Mouse (Mus musculus) hindbrain, embryonic 16.5 days (tissue): ENCODE results near the gene Cd81. TPM values are rescaled to one million over a fixed set of nuclear protein-coding genes. Genes with fewer than 3 reads are reported as not detected.

ENCODE experiments used
- ATAC-seq: fragments of 200-750 bp; cut with Nextera tagmentation; 2 replicates; pipeline ENCODE4 v1.8.0; 2017; ENCODE audit warnings: moderate TSS enrichment, moderate library complexity
- H3K27ac ChIP-seq: fragments of 300-500 bp; sonication (generic); 2 replicates; pipeline ENCODE4 v1.5.1; 2014; ENCODE audit warnings: low read depth, mild to moderate bottlenecking, control low read depth, low read length, moderate library complexity
- H3K27me3 ChIP-seq: fragments of 300-500 bp; sonication (generic); replicated peaks from 2 replicates; pipeline ENCODE4 v1.6.1; 2014; ENCODE audit warnings: low read length; ENCODE audit not compliant: control insufficient read depth, insufficient read depth
- H3K36me3 ChIP-seq: fragments of 300-500 bp; sonication (generic); 2 replicates; pipeline ENCODE4 v1.6.1; 2014; ENCODE audit warnings: mild to moderate bottlenecking, low read length, moderate library complexity, mixed read lengths; ENCODE audit not compliant: control insufficient read depth, insufficient read depth
- H3K4me1 ChIP-seq: fragments of 300-500 bp; sonication (generic); 2 replicates; pipeline ENCODE4 v1.6.1; 2014; ENCODE audit warnings: low read depth, low read length; ENCODE audit not compliant: control insufficient read depth, insufficient read depth
- H3K4me2 ChIP-seq: fragments of 300-500 bp; sonication (generic); 2 replicates; pipeline ENCODE4 v1.6.1; 2014; ENCODE audit warnings: mild to moderate bottlenecking, low read length, control low read depth, moderate library complexity
- H3K4me3 ChIP-seq: fragments of 300-500 bp; sonication (generic); 2 replicates; pipeline ENCODE4 v1.5.1; 2014; ENCODE audit warnings: mild to moderate bottlenecking, low read length, control low read depth, moderate library complexity
- H3K9ac ChIP-seq: fragments of 300-500 bp; sonication (generic); 2 replicates; pipeline ENCODE4 v1.6.1; 2014; ENCODE audit warnings: low read depth, mild to moderate bottlenecking, control low read depth, low read length, moderate library complexity
- H3K9me3 ChIP-seq: fragments of 300-500 bp; sonication (generic); 2 replicates; pipeline ENCODE4 v1.6.1; 2014; ENCODE audit warnings: mild to moderate bottlenecking, low read length, moderate library complexity; ENCODE audit not compliant: control insufficient read depth
- WGBS: fragments of 180-500 bp; shearing (Covaris S2); extraction: QIAGEN DNeasy Blood & Tissue Kit; methylation state at CpG from one replicate; pipeline ENCODE4 v1.1.7; 2014; 5-methylcytosine and 5-hydroxymethylcytosine counted together
- polyA plus RNA-seq: library from polyadenylated mRNA; unstranded; fragments of >200 nt; fragmentation: Nextera tagmentation; extraction: Ambion mirVana; gene quantifications from 2 replicates; pipeline ENCODE4 v1.2.1, GENCODE M21; 2015

Cd81 gene
- polyA plus RNA-seq, 1 experiment from 2014 or later: 585 TPM

DNA sequence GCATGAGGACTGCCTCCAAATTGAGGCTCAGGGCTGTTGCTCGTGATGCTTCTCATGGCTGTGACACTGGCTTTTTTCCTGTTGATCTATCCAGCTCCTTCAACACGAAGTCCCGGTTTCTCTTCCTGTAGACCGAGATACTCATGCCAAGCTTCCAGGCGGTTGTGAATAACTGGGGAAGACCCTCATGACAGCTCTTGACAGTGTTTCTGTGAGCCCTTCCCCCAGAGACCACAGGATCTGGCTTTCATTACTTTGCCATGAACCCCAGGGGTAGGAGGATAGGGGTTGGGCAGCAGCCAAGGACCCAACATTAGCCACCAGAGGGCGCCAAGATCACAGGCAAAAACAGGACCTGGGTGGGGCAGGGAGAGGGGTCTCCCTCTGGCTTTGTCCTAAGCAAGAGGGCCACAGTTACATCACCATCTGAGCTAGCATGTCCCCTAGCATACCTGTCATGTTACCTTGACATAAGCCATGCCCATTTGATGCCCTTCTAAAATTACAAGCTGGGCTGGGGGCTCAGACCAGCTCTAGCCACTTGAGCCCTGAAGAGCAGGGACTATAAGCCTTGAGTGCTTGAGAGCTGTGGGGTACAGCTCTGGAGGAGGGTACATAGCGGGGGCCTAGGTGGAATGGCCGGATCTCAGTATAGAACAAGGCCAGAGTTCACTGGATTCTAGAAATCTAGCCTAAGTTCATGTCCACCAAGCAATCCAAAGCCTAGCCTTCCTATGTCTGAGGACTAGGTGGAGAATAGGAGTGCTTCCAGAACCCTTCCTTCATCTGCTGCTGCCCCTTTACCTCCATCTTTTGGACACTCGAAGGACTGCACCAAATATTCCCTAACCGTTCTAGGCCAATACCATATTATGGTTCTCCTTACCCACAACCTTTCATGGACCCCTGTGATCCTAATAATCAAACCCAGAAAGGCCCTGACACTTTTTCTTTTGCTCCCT, 42.3 kb downstream of the Cd81 start, which contains the start of gene Trpm5:
Trpm5 (minus strand) TSS at position 51 of the 962 bp plus-strand sequence.
- no peak within 1 kb of the TSS for H3K9ac ChIP-seq
- H3K36me3 ChIP-seq: no peaks in the 10 kb centered on the region
- no peak for ATAC-seq
- no peak within 1 kb of the TSS for H3K4me3 ChIP-seq
- H3K9me3 ChIP-seq: no peaks in the 10 kb centered on the region
- H3K4me1 ChIP-seq: no peaks in the 10 kb centered on the region
- no peak within 1 kb of the TSS for H3K4me2 ChIP-seq
- WGBS: 55% methylated on average over 10 of the region's 10 CpGs
- H3K27me3 ChIP-seq: no peaks in the 10 kb centered on the region
- no peak within 1 kb of the TSS for H3K27ac ChIP-seq

- no peaks in the 10 kb centered on the region for H3K27me3 ChIP-seq
- H3K4me1 ChIP-seq: no peaks in the 10 kb centered on the region
- ATAC-seq: no peak
- no peak overlapping the region for H3K9ac ChIP-seq
- no peak overlapping the region for H3K4me2 ChIP-seq
- no peaks in the 10 kb centered on the region for H3K36me3 ChIP-seq
- no peak overlapping the region for H3K27ac ChIP-seq
- no peaks in the 10 kb centered on the region for H3K9me3 ChIP-seq
- H3K4me3 ChIP-seq: no peak overlapping the region
- 41% methylated on average over 1 of the region's 1 CpGs for WGBS
Observed at GRCm38 (mm10) chr7:143095554-143095907, 43.0 kb downstream of the Cd81 start.

- 77% methylated on average over 4 of the region's 4 CpGs for WGBS
- H3K27me3 ChIP-seq: peaks cover under 1% of the 10 kb centered on the region
- H3K4me2 ChIP-seq: no peak overlapping the region
- no peak overlapping the region for H3K4me3 ChIP-seq
- H3K36me3 ChIP-seq: no peaks in the 10 kb centered on the region
- no peak overlapping the region for H3K27ac ChIP-seq
- no peaks in the 10 kb centered on the region for H3K9me3 ChIP-seq
- ATAC-seq: no peak
- H3K4me1 ChIP-seq: no peaks in the 10 kb centered on the region
- H3K9ac ChIP-seq: no peak overlapping the region
Observed at GRCm38 (mm10) chr7:143100759-143101158, 48.2 kb downstream of the Cd81 start.

- 60% methylated on average over 11 of the region's 11 CpGs for WGBS
- H3K4me3 ChIP-seq: no peak overlapping the region
- no peak overlapping the region for H3K27ac ChIP-seq
- H3K9me3 ChIP-seq: no peaks in the 10 kb centered on the region
- H3K27me3 ChIP-seq: peaks cover 32% of the 10 kb centered on the region
- H3K4me2 ChIP-seq: no peak overlapping the region
- H3K36me3 ChIP-seq: no peaks in the 10 kb centered on the region
- no peak for ATAC-seq
- peaks cover 8% of the 10 kb centered on the region; the same call in 1 of the 2 replicates for H3K4me1 ChIP-seq
- H3K9ac ChIP-seq: no peak overlapping the region
Observed at GRCm38 (mm10) chr7:143105258-143105897, 52.8 kb downstream of the Cd81 start.

- no peak within 1 kb of the TSS for H3K27ac ChIP-seq
- H3K9ac ChIP-seq: no peak within 1 kb of the TSS
- peak within 1 kb of the TSS; percentile 62 for H3K4me2 ChIP-seq
- H3K27me3 ChIP-seq: peaks cover 32% of the 10 kb centered on the region
- peak within 1 kb of the TSS; percentile 38 for H3K4me3 ChIP-seq
- peaks cover 8% of the 10 kb centered on the region; the same call in 1 of the 2 replicates for H3K4me1 ChIP-seq
- ATAC-seq: no peak
- H3K36me3 ChIP-seq: no peaks in the 10 kb centered on the region
- 80% methylated on average over 4 of the region's 4 CpGs for WGBS
- no peaks in the 10 kb centered on the region for H3K9me3 ChIP-seq
Observed at GRCm38 (mm10) chr7:143106062-143106461, 53.5 kb downstream of the Cd81 start, which contains the start of gene Kcnq1. Gene Kcnq1 (plus strand): TSS chr7:143106362.

DNA sequence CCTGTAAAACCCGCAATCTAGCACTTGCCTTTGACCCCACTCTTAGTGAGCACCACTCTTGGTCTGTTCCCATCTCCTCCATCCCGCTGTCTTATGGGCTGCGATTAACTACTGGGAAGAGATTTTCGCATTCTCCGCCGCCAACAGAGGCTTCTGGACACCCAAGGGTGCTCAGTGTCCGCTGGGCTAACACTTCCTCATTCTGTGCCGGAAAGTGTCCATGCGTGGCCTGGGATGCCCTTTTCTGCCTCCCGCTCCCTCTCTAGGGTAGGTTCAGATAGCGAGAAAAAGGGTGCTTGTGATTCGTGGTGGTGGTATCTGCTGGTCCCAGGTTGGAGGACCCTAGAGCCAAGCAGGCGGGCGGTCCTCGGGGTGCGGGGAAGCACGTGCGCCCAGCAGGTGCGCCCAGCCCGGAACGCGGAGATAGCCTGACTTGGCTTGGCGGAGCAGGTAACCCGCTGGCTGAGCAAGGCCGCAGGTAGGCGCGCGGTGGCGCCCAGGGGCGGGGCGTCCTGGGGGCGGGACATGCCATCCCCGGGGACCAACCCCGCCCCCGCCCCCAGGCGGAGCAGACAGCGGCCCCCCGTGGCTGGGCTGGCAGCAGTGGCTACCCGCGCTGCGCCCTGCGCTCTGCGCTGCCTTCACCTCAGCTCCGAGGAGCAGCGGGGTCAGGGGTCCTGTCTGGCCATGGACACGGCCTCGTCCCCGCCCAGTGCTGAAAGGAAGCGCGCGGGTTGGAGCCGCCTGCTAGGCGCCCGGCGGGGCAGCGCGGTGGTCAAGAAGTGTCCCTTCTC, 54.3 kb downstream of the Cd81 start:
- H3K4me1 ChIP-seq: peaks cover 8% of the 10 kb centered on the region; the same call in 1 of the 2 replicates
- 9% methylated on average over 50 of the region's 57 CpGs for WGBS
- H3K27me3 ChIP-seq: peaks cover 32% of the 10 kb centered on the region
- no peak for ATAC-seq
- H3K9ac ChIP-seq: no peak overlapping the region
- no peaks in the 10 kb centered on the region for H3K36me3 ChIP-seq
- peak overlapping the region; percentile 38 for H3K4me3 ChIP-seq
- no peaks in the 10 kb centered on the region for H3K9me3 ChIP-seq
- H3K4me2 ChIP-seq: peak overlapping the region; percentile 62
- no peak overlapping the region for H3K27ac ChIP-seq

DNA sequence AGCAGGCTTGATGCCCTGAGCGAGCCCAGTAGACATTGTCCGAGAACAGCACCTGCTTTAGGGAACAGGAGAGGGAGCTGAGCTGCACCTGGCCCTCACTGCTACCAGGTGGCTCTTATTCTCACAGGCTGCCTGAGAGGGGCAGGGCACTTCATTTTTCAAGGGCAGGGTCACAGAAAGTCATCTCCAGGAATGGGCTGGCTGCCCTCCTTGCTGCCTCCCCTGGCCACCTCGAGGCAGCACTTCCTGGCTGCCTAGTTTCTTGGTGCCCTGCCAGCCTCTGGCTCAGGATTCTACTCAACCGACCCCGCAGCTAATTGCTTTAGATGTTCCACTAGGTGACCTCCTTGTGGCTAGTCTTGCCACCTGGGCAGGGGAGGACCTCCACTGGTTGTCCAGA, 55.7 kb downstream of the Cd81 start:
- no peak overlapping the region for H3K4me2 ChIP-seq
- H3K27me3 ChIP-seq: peaks cover 32% of the 10 kb centered on the region
- no peak overlapping the region for H3K27ac ChIP-seq
- WGBS: 41% methylated on average over 5 of the region's 5 CpGs
- H3K9ac ChIP-seq: no peak overlapping the region
- no peak overlapping the region for H3K4me3 ChIP-seq
- no peaks in the 10 kb centered on the region for H3K9me3 ChIP-seq
- no peak for ATAC-seq
- H3K4me1 ChIP-seq: peaks cover 8% of the 10 kb centered on the region; the same call in 1 of the 2 replicates
- no peaks in the 10 kb centered on the region for H3K36me3 ChIP-seq

DNA sequence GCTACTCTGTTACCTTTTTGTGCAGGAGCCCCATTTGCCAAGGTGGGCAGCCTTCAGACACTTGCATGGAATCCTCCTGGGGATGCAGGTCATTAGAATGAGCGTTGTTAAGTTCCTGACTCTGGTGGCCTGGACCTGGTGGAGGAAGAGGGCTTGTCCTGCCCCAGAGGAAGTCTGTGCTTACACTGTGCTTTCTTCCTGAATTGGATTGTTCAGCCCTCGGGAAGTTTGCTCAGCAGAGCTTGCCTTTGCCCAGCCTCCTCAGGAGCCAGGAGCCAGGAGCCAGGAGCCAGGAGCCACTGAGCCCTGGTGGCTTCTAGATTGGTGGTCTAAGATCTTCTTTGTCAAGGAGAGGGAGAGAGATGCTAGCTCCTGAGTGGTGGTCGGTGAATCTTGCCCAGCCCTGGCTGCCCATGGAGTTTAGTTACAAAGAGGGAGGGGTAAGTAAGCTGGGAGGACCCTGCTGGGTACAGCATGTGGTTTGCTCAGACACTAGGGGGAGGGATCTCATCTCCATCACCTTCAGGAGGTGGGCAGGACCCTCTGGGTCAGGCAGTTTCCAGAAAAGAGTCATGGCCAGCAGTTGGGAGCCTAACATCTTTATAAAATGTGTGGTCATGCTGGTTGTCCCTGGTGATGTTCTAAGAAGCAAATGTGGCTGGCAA, 56.6 kb downstream of the Cd81 start:
- no peak for ATAC-seq
- Histone ChIP-seq H3K4me2 (no peak overlapping the region), H3K9ac (no peak overlapping the region), H3K4me3 (no peak overlapping the region), H3K27me3 (peaks cover 32% of the 10 kb centered on the region), H3K36me3 (no peaks in the 10 kb centered on the region), H3K4me1 (peaks cover 8% of the 10 kb centered on the region; the same call in 1 of the 2 replicates), H3K27ac (no peak overlapping the region), H3K9me3 (no peaks in the 10 kb centered on the region)
- WGBS: 33% methylated on average over 3 of the region's 3 CpGs
